Mouse (Mus musculus) thymus, adult 2 months (tissue): ENCODE measurements around the gene Prrt1. TPM values are rescaled to one million over a fixed set of nuclear protein-coding genes. Genes with fewer than 3 reads are reported as not detected.
A peak's percentile ranks its signal among the peaks of the same experiment; 100 is the strongest.

Experiments
- DNase-seq: peaks from one replicate; pipeline ENCODE4 v3.0.0; 2021
- H3K27ac ChIP-seq: fragments of 200-500 bp; 2 replicates; pipeline ENCODE4 v1.5.1; 2012; ENCODE audit warnings: low read length, control low read depth; ENCODE audit not compliant: control insufficient read depth, insufficient read depth
- H3K27me3 ChIP-seq: fragments of 200-500 bp; 2 replicates; pipeline ENCODE4 v1.6.1; 2012; ENCODE audit warnings: mild to moderate bottlenecking, low read length, moderate library complexity, mixed read lengths; ENCODE audit not compliant: control insufficient read depth, insufficient read depth
- H3K36me3 ChIP-seq: fragments of 200-500 bp; 2 replicates; pipeline ENCODE4 v1.6.1; 2012; ENCODE audit warnings: mild to moderate bottlenecking, low read length, moderate library complexity; ENCODE audit not compliant: control insufficient read depth, insufficient read depth
- H3K4me1 ChIP-seq: fragments of 200-500 bp; replicated peaks from 2 replicates; pipeline ENCODE4 v1.6.1; 2012; ENCODE audit warnings: low read length; ENCODE audit not compliant: control insufficient read depth, insufficient read depth
- H3K4me3 ChIP-seq: fragments of 200-500 bp; 2 replicates; pipeline ENCODE4 v1.5.1; 2012; ENCODE audit warnings: mild to moderate bottlenecking, low read length, control low read depth, moderate library complexity; ENCODE audit not compliant: control insufficient read depth, insufficient read depth
- CTCF ChIP-seq: fragments of 200-500 bp; IDR thresholded peaks from 2 replicates; pipeline ENCODE4 v1.5.1; 2012; ENCODE audit warnings: mild to moderate bottlenecking, control low read depth, low read length, moderate library complexity, borderline replicate concordance; ENCODE audit not compliant: control insufficient read depth, poor library complexity, insufficient read depth; ENCODE audit errors: extremely low read depth
- POLR2A ChIP-seq: fragments of 200-500 bp; IDR thresholded peaks from 2 replicates; pipeline ENCODE4 v1.6.1; 2012; ENCODE audit warnings: mild to moderate bottlenecking, low read length, control low read depth, moderate library complexity; ENCODE audit not compliant: control insufficient read depth, poor library complexity, insufficient read depth; ENCODE audit errors: extremely low read depth
- WGBS: fragments of 180-500 bp; shearing (Covaris S2); methylation state at CpG from one replicate; pipeline ENCODE4 v1.1.7; 2018; 5-methylcytosine and 5-hydroxymethylcytosine counted together
- polyA plus RNA-seq: library from polyadenylated mRNA; depleted of rRNA; stranded (reverse); fragments of >200 nt; gene quantifications from 2 replicates; pipeline ENCODE4 v1.2.3, GENCODE M21; 2012

The Prrt1 gene
- polyA plus RNA-seq, 1 experiment = 361 TPM

DNA sequence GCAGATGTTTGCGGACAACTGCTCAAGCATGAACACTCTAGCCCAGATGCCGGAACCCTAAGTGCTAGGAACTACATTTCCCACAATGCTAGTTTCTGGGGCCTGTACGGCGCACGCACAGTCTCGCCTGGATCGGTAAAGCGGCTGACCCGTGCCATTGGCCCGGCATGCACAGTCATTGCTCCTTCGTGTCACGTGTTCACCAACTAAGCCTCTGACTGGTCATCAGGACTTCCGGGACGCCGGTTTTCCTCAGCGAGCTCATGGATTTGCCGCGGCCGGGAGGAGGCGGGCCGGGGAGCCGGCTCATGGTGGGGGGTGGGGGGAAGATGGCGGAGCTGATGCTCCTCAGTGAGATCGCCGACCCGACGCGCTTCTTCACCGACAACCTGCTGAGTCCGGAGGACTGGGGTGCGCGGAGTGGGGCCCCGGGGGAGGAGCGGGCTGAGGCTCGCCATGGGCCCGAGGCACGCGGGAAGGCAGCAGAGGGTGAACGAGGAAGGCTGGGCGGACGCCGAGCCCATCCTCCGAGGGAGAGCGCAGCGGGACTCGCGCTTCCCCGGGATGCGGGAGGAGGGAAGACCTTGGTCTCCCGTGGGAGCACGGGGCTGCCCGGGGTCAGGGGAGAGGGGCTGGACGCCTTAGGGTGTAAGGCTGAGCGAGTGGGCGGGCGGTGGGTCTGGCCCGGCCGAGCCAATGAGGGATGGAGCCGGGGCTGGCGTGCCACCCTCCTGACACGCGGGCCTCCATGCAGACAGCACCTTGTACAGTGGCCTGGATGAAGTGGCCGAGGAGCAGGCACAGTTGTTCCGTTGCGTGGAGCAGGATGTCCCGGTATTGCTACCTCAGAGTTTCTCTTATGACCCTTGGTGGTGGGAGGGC lies 17.8 kb downstream of the Prrt1 start, which contains the start of gene Atf6b:
Atf6b (plus strand) TSS at position 241 of the 882 bp plus-strand sequence.
- peak; percentile 91 for DNase-seq
- Histone ChIP-seq H3K27ac (no peak within 1 kb of the TSS), H3K36me3 (no peaks in the 10 kb centered on the region), H3K4me3 (peak within 1 kb of the TSS; percentile 81), H3K4me1 (peaks cover 21% of the 10 kb centered on the region), H3K27me3 (no peaks in the 10 kb centered on the region)
- WGBS = under 1% methylated on average over 66 of the region's 66 CpGs
- TF ChIP-seq CTCF (no peak), POLR2A (peak; percentile 64; the same call in 1 of the 2 replicates)

DNA sequence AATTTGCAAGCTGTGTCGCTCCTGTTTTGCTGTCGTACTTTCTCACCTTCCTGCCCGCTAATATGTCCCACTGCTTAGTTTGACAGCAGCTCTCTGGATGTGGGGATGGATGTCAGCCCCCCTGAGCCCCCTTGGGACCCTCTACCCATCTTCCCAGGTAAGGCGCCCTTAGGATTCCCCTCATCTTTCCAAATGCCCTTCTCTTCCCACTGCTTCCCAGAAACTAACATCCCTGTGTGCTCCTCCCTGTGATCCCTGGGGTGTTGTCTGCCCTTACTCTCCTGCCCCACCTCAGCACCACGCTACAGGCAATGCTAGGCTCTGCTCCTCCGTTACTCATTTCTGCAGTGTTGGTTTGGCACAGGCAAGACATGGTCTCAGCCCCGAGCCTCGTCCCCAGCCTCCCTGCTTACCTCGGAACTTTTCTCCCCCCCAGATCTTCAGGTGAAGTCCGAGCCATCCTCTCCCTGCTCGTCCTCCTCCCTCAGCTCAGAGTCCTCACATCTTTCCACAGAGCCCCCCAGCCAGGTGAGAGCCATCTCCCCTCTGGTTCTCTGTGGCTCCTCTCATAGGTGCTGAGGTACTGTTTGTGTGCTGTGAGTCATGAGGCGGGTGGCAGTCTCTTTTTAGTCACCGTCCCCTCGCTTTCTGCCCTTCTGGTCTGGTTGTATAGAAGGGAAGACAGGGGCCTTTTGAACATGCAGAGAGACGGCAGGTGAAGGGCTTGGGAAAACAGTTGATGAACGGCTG lies 19.0 kb downstream of the Prrt1 start:
- 92% methylated on average over 16 of the region's 16 CpGs for WGBS
- H3K4me1 ChIP-seq = peaks cover 21% of the 10 kb centered on the region
- no peaks in the 10 kb centered on the region for H3K27me3 ChIP-seq
- H3K4me3 ChIP-seq = no peak overlapping the region
- H3K36me3 ChIP-seq = no peaks in the 10 kb centered on the region
- TF ChIP-seq CTCF (no peak), POLR2A (no peak)
- no peak overlapping the region for H3K27ac ChIP-seq
- DNase-seq = no peak

DNA sequence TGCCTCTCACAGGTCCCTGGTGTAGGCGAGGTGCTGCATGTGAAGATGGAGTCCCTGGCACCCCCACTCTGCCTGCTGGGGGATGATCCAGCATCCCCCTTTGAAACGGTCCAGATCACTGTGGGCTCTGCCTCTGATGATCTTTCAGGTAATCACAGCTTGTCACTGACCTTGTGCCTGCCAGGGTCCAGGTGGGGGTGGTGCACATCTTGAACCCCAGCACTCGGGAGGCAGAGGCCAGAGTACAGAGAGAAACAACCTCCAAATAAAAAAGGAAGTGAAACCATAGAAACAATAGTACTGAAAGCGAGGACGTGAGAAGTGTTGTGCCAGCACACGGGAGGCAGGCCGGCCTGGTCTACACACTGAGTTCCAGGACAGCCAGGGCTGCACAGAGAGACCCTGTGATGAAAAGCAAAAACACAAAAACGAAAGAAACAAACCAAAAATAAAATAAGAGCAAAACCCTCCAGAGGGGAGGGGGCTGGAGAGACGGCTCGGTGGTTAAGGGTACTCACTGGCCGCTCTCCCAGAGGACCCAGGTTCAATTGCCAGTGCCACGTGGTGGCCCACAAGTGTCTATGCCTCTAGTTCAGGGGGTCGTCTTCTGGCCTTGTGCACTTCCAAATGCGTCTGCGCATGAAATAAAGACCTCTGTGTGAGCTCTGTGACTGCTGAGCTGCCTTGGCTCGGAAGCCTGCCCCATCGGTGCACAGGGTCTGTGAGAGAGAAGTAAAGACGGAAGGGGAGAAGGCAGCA lies 20.0 kb downstream of the Prrt1 start:
- Histone ChIP-seq H3K4me3 (no peak overlapping the region), H3K4me1 (peaks cover 21% of the 10 kb centered on the region), H3K27me3 (no peaks in the 10 kb centered on the region), H3K27ac (no peak overlapping the region), H3K36me3 (no peaks in the 10 kb centered on the region)
- 87% methylated on average over 18 of the region's 18 CpGs for WGBS
- TF ChIP-seq POLR2A (no peak), CTCF (no peak)
- DNase-seq = no peak

DNA sequence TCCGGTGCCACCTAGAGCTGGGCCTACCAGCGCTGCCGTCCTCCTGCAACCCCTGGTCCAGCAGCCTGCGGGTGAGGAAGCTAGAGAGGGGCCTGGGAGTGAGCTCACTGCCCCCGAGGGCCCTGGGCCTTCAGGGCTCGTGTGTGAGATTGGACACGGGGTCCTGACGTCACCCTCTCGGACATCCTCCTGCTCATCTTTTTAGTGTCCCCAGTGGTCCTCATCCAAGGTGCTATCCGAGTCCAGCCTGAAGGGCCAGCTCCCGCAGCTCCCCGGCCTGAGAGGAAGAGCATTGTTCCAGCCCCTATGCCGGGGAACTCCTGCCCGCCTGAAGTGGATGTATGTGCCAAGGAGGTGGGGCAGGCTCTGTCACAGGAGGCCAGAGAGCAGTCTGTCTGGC lies 21.4 kb downstream of the Prrt1 start:
- no peaks in the 10 kb centered on the region for H3K36me3 ChIP-seq

DNA sequence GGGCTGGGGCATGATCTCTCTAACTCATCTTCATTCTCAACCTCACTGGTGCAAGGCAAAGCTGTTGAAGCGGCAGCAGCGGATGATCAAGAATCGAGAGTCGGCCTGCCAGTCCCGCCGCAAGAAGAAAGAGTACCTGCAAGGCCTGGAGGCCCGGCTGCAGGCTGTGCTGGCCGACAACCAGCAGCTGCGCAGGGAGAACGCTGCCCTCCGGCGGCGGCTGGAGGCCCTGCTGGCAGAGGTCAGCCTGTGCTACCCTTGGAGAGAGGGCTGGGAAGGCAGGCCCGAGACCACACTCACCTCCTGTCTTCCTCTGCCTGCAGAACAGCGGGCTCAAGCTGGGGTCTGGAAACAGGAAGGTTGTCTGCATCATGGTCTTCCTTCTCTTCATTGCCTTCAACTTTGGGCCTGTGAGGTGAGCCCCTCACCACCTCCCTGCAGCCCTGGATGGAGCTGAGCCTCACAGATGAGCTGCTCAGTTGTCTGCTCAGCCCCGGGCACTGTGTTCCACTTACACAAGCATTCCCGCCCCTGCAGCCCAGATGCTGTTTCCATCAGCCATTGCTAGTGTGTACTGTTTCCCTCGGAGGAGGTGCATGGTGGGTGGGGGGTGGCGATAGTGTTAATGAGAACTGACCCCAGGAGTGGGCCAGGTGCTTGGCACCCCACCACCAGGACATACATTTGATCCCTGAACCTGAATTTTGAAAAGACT lies 22.3 kb downstream of the Prrt1 start:
- Histone ChIP-seq H3K27ac (no peak overlapping the region), H3K4me1 (peaks cover 8% of the 10 kb centered on the region), H3K4me3 (no peak overlapping the region), H3K36me3 (no peaks in the 10 kb centered on the region), H3K27me3 (no peaks in the 10 kb centered on the region)
- DNase-seq = peak; percentile 61
- peak; percentile 76; the same call in 1 of the 2 replicates for TF ChIP-seq CTCF
- no peak for TF ChIP-seq POLR2A
- WGBS = 68% methylated on average over 19 of the region's 19 CpGs

More for the DNA sequence above, 21.4 kb downstream of the Prrt1 start:
- WGBS = 96% methylated on average over 14 of the region's 14 CpGs
- Histone ChIP-seq H3K4me1 (peaks cover 17% of the 10 kb centered on the region), H3K4me3 (no peak overlapping the region), H3K27me3 (no peaks in the 10 kb centered on the region), H3K27ac (no peak overlapping the region)
- no peak for TF ChIP-seq CTCF
- no peak for TF ChIP-seq POLR2A
- DNase-seq = no peak

DNA sequence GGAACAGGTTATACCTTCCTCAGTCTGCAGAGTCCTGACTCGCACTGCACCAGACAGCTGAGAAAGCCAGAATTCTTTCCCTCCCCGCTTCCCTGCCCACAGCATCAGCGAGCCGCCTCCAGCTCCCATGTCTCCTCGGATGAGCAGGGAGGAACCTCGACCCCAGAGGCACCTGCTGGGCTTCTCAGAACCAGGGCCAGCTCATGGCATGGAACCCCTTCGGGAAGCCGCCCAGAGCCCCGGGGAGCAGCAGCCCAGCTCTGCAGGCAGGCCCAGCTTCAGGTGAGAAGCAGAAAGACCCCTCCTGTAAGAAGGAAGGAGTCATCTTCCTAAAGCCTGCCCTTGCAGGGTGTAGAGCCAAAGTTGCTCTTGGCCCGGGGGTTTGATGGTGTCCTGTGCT lies 23.2 kb downstream of the Prrt1 start:
- Histone ChIP-seq H3K36me3 (no peaks in the 10 kb centered on the region), H3K27me3 (no peaks in the 10 kb centered on the region), H3K27ac (no peak overlapping the region), H3K4me1 (peaks cover 7% of the 10 kb centered on the region), H3K4me3 (no peak overlapping the region)
- WGBS = 97% methylated on average over 10 of the region's 10 CpGs
- DNase-seq = no peak
- TF ChIP-seq CTCF = no peak
- no peak for TF ChIP-seq POLR2A
